Mouse (Mus musculus) small intestine, adult 2 months (tissue): ENCODE measurements around the gene Gm20388.

Experiments used
- CTCF ChIP-seq: fragments of 200-500 bp; IDR thresholded peaks from 2 replicates; pipeline ENCODE4 v1.5.1; 2012; ENCODE audit warnings: low read depth, mild to moderate bottlenecking, control low read depth, inconsistent platforms, low read length, moderate library complexity, mixed read lengths; ENCODE audit not compliant: insufficient replicate concordance, insufficient read length; ENCODE audit errors: extremely low read depth
- POLR2A ChIP-seq: fragments of 200-500 bp; IDR thresholded peaks from 2 replicates; pipeline ENCODE4 v1.6.1; 2012; ENCODE audit warnings: low read depth, mild to moderate bottlenecking, control low read depth, inconsistent platforms, low read length, moderate library complexity

DNA sequence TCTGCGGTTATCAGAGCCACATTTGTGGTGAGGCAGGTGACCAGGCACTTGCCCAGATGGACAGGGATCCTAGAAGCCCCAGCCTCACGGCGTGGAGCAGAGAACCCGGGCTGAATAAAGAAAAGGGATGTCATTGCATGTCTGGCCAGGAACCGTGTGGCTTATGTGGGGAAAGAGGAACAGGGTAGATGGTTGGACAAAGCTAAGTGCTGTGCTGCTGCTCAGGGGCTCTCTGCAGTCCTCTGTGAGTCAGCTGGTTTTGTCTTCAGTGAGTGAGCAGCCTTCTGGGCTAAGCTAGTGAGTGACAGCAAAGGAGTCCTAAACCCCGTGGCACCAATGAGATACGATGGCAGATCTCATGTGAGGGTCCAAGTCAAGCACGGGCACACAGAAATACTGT, 220.5 kb downstream of the Gm20388 start:
- TF ChIP-seq POLR2A: no peak
- TF ChIP-seq CTCF: no peak
